Mouse (Mus musculus) cerebellum, adult 9-11 months (tissue): ENCODE results near the gene Fam117a.

Source experiments
- DNase-seq: peaks from one replicate; pipeline ENCODE4 v3.0.0; 2022

Gene Fam117a

DNA sequence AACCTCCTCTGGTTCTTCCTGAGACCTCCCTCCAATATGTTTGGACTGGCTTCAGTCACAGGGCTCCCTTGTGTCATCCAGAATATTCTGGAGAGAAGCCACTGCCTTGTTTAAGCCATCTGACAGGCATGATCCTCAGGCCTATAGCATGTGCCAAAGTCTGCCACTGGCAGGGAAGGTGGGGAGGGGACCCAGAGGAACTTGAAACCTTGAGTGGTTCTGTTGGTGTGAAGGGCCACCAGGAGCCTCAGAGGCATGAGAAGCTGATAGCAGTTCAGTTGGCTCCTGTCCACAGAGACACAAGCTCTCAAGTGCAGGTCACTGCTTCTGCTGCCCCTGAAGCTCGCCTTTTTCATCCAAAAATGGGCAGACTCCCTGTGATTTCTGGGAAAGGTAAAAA lies 59.7 kb downstream of the Fam117a start:
- peak; percentile 81 for DNase-seq

DNA sequence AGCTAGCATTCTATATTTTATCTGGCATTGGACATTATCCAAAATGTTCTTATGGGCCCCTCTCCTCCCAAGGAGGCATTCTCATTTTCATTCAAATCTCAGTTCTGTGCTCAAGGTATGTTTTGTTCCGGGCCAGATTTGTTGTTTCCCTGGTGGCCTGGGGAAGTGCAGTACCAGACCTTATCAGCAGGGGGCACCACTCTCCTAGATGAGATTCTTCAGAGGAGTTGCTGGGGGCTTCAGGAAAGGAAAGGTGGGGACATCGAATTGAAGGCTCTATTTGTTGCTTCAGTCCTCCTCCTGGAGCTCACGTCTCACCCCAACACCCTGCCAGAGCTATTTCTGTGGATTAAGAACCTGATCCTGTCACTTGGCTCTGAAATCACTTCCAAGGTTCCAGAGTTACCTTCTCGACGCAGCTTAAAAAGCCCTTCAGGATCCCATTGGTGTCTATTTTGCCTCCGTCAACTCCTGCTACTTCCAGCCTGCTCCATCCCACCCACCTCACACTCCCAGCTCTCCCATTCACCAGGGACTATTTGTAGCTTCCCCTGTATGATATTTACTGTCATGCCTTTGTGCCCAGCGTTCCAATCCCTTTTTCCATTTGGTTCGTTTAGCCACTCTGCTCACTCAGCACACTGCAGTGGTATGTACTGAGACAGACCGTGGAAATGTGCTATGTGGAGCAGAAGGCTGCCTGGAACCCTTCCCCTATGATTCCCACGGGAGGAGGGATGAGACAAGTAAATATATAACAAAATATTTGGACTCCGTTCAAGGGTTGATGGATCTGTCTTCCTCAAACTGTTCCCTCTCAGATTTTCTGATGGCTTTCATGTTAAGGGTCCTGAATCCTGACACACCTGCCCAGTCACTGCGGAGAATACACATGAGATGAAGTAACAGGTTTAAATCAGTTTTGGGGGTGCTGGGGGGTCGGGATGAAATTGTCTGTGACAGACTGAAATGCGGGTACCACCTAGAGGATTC lies 61.3 kb downstream of the Fam117a start:
- peak; percentile 83 for DNase-seq

DNA sequence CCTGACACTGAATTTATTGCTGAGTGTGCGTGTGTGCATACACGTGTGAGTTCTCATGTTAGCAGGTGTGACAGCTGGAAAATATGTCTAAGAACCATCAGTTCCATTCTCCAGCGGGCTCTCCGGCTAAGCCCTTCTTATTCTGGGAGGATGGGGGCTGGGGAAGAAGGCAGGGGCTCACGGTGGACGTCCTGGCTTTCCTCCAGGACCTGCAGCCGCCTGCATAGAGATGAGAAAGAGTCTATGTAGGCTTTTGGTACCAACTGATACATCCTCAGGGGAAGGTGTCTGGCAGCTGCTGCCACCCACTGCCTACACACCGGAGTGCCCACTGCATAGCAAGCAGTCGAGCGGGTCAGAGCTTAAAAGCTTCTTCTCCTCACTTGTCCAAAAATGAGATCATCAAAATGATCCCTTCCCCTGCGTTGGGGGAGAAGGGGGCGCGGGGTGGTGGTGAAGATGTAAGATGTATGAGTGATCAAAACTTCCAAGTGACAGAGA lies 62.8 kb downstream of the Fam117a start:
- peak; percentile 63 for DNase-seq

DNA sequence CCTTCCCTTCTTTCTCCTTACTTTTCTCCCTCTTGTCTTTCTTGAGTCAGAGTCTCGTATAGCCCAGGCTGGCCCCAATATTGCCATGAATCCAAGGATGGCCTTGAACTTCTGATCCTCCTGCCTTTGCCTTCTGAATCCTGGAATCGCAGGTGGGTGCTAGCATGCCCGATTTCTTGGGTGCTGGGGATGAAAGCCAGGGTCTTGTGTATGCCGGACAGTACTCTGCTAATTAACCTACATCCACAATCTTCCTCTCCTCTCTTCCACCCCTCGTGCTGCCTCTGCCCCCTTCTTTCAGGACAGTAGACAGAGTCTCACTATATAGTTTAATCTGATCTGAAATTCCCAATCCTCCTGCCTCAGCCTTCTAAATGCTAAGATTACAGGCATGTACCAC lies 64.8 kb downstream of the Fam117a start:
- DNase-seq: peak; percentile 53

DNA sequence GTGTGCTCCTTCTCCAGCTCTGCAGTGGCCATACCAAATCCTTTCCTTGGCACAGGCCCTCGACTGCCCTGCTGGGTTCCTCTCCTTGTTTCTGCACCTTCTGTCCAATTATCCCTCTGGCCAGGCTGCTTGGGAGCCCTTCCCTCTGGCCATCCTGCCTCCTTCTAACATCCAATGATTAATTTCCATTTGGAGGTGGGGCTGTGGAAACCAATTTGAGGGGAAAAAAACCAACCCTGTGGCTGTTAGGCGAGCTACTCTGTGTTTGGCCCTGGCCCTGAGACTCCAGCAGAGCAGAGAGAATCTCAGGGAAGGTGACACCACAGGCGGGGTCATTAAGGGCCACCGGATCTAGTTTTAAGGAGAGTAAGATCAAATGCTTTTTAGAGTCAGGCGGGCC lies 65.4 kb downstream of the Fam117a start:
- peak; percentile 95 for DNase-seq

DNA sequence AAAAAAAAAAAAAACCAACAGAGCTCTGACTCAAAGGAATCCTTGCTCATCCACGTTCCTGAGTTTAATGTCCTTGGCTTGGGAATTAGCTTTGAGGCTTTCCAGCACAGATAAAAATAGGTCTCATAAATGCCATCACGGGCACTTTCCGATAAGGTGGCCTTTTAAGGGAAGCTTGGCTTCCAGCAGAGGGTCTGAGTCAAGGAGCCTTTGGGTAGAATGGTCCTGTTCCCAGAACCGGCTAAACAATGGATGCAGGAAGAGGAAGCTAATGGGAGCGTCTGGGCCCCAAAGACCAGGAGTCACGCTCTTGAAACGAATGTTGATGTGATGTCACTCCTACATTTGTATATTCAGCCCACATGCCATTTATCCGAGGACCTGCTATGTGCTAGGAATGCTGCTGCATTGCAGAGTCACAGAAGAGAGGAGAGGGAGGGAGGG lies 65.9 kb downstream of the Fam117a start:
- peak; percentile 63 for DNase-seq

DNA sequence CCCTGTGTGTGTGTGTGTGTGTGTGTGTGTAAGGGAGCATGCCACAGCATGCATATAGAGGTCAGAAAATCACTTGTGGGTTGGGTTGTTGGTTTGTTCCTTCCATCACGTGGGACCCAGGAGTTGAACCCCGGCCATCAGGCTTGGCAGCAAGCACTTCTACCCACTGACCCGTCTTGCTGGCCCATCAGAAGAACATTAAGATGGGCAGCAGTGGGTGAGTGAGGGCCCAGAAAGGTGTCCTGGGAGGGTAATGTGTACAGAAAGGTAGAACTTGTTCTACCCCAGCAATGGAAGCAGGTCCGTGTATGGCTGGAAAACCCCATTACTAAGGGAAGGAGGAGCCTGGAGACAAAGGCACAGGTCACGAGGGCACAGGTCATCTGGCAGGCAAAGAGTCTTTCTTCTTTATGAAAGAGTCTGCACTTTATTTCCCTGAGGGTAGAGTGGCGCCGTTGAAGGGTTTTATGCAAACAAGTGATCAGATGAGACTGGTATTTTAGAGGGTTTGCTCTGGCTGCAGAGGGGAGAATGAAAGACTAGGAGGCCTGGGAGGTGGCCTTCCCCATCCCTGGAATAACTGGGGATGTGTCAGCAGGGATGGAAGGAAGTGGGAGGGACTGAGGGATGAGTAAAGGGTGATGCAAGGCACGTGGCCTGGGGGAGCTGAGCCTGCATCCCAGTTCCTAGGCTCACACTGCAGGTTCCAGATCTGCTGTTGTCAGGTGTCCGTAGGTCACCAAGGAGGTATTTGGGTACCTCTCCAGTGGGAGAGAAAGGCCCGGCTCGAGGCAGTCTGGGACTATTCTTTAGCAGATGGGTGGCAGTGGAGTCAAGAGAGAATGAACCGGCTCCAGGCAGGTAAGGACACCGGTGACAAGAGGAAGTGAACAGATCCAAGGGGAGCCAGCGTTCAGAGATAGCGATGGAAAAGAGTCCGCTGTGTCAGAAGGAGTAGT lies 66.8 kb downstream of the Fam117a start:
- peak; percentile 66 for DNase-seq

DNA sequence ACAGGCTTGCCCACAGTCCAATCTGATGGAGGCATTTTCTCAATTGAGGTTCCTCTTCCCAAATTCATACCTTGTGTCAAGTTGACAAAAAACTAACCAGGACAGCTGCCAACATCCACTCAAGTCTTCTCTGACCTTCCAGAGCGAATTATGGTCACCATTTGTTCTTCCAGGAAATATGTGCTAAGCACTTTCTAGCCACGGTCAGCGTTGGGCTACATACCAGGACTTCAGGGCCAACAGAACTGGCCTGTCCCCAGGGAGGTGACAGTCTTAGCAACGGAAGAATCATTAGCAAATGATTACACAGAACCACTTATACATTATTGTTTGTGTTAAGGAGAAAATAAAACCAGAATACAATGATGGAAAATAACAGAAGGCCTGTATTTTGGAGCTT lies 69.0 kb downstream of the Fam117a start:
- DNase-seq: peak; percentile 27

DNA sequence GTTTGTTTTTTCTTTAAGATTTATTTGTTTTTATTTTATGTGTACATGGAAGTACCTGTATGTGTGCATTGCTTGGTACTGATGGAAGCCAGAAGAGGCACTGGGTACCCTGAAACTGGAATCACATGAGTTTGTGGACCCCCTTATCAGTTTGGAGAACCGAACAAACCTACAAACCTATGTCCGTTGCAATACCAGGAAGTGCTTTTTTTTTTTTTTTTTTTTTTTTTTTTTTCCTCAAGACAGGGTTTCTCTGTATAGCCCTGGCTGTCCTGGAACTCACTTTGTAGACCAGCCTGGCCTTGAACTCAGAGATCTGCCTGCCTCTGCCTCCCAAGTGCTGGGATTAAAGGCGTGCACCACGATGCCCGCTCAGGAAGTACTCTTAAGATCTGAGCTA lies 69.6 kb downstream of the Fam117a start:
- peak; percentile 14 for DNase-seq

DNA sequence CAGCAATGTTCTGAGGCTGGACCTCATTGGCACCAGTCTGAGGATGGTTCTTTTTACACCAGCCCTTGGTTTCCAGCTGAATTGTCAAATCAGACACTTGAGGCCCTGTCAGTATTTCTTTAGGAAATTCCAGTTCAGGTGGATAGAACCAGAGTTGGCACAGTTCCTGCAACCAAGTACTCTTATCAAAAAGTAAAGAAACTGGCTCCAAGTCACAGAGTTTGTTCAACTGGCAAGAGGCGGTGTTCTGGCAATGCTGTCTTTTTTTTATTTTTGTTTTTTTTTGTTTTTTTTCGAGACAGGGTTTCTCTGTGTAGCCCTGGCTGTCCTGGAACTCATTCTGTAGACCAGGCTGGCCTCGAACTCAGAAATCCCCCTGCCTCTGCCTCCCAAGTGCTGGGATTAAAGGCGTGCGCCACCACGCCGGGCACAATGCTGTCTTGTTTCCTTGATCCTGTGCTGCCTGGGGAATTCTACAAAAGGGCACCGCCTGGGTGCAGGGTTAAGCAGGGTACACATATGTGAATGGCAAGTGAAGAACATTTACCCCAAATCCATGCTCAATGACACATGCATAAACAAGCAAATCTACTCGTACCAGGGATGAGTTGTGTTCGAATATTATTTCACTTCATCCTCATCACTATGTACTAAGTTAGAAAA lies 72.8 kb downstream of the Fam117a start:
- DNase-seq: no peak

DNA sequence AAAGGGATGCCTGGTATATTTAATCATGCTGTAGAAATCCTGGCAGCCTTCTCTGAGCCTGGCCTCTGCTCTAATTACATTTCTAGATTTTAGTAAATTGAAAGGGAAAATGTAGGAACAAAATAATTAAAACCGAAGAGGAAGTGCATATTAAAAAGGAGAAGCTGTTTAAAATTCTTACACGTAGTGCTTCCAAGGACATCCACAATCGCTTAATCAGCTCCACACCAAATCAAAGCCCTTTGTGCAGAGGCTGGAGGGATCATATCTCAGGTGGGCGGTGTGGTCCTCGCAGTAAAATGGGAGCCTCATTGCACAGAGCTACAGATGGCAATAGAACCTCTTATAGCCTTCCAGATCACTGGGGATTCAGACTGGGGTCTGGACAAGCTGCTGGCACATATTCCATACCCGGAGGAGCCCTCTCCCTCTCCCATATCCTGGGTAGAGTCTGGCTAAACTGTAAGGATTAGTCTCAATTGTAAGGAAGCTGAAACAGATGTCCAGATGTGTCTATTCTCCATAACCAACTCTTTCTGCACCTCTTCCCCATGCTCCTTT lies 74.7 kb downstream of the Fam117a start:
- DNase-seq: peak; percentile 29

DNA sequence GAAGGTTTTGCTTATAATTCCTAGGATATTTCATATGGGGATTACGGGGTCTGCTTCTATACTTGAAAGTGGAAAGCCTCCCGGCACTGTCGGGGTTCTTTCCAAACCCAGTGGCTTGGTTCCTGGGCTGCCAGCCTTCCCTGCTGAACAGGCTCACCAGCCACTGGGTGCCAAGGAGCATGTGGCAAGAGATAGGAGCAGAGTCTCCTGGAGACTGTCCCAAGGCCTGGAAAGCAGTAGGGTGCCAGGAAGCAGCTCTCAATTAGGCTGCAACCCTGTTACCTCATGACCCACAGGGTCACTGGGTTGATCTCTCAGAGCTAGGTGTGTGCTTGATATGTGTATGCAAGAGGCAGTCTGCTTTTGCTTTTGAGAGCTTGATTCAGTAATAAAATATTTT lies 75.8 kb downstream of the Fam117a start:
- peak; percentile 73 for DNase-seq

DNA sequence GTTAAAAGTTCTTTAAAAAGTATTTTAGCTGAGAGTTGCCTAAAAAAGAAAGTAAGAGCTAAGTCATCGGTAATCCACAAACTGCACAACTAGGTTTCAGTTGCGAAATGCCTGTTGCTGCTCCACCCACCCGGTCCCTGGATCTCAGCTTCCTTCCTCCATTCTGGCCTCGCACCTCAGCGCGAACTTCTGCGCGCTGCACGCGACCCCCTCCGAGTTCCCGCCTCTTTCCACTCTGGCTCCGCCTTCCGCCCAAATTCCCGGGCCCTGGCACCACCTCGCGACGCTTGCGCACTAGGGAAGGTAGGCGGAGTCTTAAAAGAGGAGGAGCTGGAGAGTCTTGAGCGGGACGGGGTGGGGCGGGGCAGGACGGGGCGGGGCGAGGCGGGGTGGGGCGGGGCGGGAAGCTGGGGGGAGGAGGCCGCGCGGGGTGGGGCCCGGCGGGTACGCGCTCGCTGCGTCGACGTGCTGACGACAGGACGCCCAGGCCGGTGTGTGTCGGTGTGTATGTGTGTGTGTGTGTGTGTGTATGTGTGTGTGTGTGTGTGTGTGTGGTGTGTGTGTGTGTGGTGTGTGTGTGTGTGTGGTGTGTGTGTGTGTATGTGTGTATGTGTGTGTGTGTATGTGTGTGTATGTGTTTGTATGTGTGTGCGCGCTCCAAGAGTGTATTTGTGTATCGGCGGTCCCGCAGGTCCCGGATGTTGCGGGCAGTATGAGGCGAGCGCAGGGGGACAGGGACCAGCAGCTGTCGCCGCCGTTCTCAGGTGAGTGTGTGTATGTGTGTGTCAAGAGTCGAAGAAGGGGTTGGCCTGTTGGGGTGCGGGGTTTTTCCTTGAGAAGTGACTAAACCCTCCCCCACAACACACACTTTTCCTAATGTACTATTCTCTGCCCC lies 77.1 kb downstream of the Fam117a start, which contains the start of gene Spop:
Gene Spop, plus strand, starts transcription at position 440 of the 895 bp plus-strand sequence.
- peak; percentile 90 for DNase-seq

DNA sequence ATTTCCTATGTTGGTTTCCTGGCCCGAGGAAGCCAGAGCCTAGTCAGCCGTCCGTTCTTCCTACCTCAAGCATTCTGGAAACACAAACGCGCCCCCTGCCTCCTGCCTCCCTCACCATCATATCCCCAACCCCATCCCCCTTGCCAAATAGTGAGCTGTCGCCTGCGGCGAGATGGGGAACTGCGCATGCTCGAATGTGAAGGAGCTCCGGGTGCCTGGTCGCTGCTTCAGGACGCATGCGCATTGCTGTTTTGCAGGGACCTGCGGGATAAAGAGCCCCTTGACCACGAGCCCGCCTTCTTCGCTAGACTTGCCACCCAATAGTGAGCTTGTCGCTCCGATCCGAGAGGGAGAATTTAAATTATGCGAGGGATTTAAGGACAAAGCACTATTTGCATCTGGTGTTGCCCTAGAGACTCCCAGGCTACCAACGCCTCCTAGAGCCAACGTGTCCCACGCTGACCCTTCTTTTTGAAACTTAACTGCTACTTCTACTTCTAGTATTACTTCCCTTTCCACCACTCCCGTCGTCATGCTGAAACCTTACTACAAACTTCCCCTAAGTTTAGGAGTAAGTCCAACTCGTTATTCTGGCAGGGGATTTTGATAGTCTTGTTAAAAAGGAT lies 77.8 kb downstream of the Fam117a start:
- peak; percentile 96 for DNase-seq

DNA sequence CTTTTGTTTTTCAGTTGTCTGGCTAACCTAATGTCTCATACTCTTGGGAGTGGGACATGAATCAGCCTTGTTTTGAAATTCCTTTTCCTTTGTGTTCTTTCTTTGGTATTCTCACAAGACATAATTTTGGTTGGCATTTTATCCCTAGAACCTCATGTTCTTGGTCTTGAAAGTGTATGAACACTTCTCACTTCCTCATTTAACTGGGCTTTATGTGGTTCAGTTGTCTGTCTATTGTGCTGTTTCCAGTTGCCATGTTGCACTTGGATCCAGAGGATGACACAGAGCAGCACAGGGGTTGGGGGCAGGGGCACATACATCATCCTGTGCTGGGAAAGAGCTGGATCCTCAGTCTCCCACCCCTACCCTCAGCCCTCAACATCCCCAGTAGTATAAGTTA lies 79.1 kb downstream of the Fam117a start:
- no peak for DNase-seq

DNA sequence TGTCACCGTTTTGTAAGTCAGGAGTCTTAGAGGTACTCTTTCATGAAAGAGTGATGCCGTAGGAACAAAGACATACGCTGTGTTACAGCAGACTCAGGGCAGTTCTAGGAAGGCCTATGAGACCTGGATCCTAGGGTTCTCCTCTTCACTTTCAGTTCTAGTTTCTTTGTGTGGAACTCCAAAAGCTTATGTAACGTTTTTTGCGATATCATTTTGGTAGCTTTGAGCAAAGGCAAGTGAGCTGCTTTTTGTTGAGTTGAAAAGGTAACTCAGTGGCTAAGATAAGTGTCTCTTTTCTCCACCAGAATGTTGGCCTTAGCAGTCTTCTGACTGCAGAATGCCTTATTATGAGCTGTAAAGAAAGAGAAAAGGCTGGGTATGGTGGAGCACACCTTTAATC lies 80.5 kb downstream of the Fam117a start:
- no peak for DNase-seq

DNA sequence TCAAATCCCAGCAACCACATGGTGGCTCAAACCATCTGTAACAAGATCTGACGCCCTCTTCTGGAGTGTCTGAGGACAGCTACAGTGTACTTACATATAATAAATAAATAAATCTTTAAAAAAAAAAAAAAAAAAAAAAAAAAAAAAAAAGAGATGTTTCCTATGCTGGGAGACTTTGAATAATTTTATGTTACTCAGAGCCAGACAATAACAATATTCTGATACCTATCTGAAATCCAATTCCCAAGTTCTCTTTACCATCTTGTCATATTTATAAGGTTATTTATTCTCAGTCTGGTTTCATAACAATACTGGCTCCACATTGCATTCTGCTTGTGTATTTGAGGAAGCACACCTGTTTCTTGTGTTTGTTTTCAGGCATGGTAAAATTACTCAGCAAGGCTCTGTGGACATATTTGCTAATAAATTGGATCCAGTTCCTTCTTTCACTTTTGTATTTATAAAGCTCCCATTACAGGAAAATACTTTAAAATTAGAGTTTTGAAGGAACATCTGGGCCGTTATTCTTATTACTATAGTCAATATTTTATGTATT lies 84.1 kb downstream of the Fam117a start:
- DNase-seq: no peak

DNA sequence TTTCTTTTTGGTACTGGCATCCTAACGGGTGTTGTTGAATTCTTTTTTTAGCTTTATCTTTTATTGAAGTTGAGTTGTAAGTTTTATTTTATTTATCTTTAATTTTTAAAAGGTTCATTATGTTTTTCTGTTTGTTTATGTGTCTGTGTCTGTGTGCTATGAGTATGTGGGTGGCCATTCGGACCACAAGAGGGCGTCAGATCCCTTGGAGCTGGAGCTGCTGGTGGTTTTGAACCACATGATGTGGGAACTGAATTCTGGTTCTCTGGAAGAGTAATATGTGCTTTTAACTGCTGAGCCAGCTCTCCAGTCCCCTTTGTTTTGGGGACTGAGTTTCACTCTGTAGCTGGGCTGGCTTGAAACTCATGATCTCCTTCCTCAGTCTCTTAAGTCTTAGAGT lies 86.7 kb downstream of the Fam117a start:
- DNase-seq: no peak

DNA sequence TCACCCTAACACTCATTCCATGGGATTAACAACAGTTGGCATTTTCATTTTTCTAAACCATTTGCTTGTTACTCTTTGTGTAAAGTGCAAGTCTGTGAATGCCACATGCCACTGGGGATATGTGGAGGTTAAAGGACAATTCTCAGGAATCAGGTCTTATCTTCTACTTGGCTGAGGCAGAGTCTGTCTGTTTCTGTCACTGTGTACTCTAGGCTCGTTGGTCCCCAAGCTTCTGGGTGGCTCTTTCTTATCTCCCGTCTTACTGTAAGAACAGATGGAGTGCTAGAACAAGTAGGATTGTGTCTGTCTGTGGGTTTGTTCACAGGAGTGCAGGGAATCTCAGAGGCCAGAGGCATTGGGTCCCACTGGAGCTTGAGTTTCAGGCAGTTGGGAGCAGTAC lies 94.5 kb downstream of the Fam117a start:
- no peak for DNase-seq
